ENCODE assay signal across 9 mouse cellular contexts in genomic region chr15:86250269-86250668, GRCm38 (mm10). TPM values are rescaled to one million over a fixed set of nuclear protein-coding genes. Genes with fewer than 3 reads are reported as not detected.
DNase-seq lines count a peak whose midpoint lies in the region; ATAC-seq and TF ChIP-seq lines count a peak whose summit lies in the region.
"Had no signal": no experiment of that assay in that cellular context is flagged by ENCODE, and none has a peak within 500 bp of the region (broad histone marks: within the 10 kb centered on the region; RNA-seq: fewer than 3 reads in every experiment).

No protein-coding gene starts in this region.

- peak; percentile 59 for ATAC-seq in hindbrain, embryonic 13.5 days (ENCODE audit: low FRiP score)
- peak; percentile 63; the same call in 1 of the 2 replicates for ATAC-seq in limb, embryonic 12.5 days (ENCODE audit: insufficient number of reproducible peaks, insufficient read depth, low FRiP score, low TSS enrichment, low read depth)
- peak; percentile 49; the same call in 1 of the 2 replicates for ATAC-seq in neural tube, embryonic 14.5 days (ENCODE audit: low read depth)

- H3K9me3 ChIP-seq in hindbrain, embryonic 13.5 days: no peaks in the 10 kb centered on the region
- no peaks in the 10 kb centered on the region for H3K9me3 ChIP-seq in limb, embryonic 12.5 days
- no peaks in the 10 kb centered on the region for H3K9me3 ChIP-seq in neural tube, embryonic 14.5 days (ENCODE audit: control insufficient read depth, low read length)

- H3K4me3 ChIP-seq in liver, adult 2 months (ENCODE audit: insufficient read depth, low read depth, low read length): no peak overlapping the region
- H3K4me3 ChIP-seq in hindbrain, embryonic 13.5 days: no peak overlapping the region
- H3K4me3 ChIP-seq in limb, embryonic 12.5 days (replicated peaks): no peak overlapping the region
- no peak overlapping the region for H3K4me3 ChIP-seq in neural tube, embryonic 14.5 days (ENCODE audit: low read depth, low read length)
- H3K4me3 ChIP-seq: erythroblast, embryonic 14.5 days had no signal

- no peak overlapping the region for H3K27ac ChIP-seq in liver, adult 2 months (replicated peaks; ENCODE audit: insufficient read depth, low read depth, low read length)
- no peak overlapping the region for H3K27ac ChIP-seq in hindbrain, embryonic 13.5 days
- no peak overlapping the region for H3K27ac ChIP-seq in limb, embryonic 12.5 days
- H3K27ac ChIP-seq in neural tube, embryonic 14.5 days (ENCODE audit: low read depth, low read length): no peak overlapping the region

- WGBS in liver, adult 2 months: 78% methylated on average over 9 of the region's 9 CpGs
- 61% methylated on average over 9 of the region's 9 CpGs for WGBS in hindbrain, embryonic 13.5 days
- 67% methylated on average over 9 of the region's 9 CpGs for WGBS in limb, embryonic 12.5 days
- 55% methylated on average over 9 of the region's 9 CpGs for WGBS in neural tube, embryonic 14.5 days

- H3K36me3 ChIP-seq in liver, adult 2 months (ENCODE audit: control insufficient read depth, insufficient read depth, low read length): no peaks in the 10 kb centered on the region
- H3K36me3 ChIP-seq in hindbrain, embryonic 13.5 days: peaks cover 11% of the 10 kb centered on the region
- H3K36me3 ChIP-seq in limb, embryonic 12.5 days: peaks cover 9% of the 10 kb centered on the region; the same call in 1 of the 2 replicates
- no peaks in the 10 kb centered on the region for H3K36me3 ChIP-seq in neural tube, embryonic 14.5 days (ENCODE audit: control insufficient read depth, insufficient read depth, low read length)

- H3K9ac ChIP-seq in liver, adult 2 months (ENCODE audit: low read depth, low read length): no peak overlapping the region
- H3K9ac ChIP-seq in hindbrain, embryonic 13.5 days: no peak overlapping the region
- no peak overlapping the region for H3K9ac ChIP-seq in limb, embryonic 12.5 days (replicated peaks)
- H3K9ac ChIP-seq in neural tube, embryonic 14.5 days (replicated peaks; ENCODE audit: low read depth, low read length): no peak overlapping the region

- H3K27me3 ChIP-seq in liver, adult 2 months (ENCODE audit: control insufficient read depth, insufficient read depth, low read length): no peaks in the 10 kb centered on the region
- no peaks in the 10 kb centered on the region for H3K27me3 ChIP-seq in hindbrain, embryonic 13.5 days
- H3K27me3 ChIP-seq in limb, embryonic 12.5 days: no peaks in the 10 kb centered on the region
- H3K27me3 ChIP-seq in neural tube, embryonic 14.5 days (ENCODE audit: control insufficient read depth, insufficient read depth, low read length): no peaks in the 10 kb centered on the region

- no peak overlapping the region for H3K4me2 ChIP-seq in hindbrain, embryonic 13.5 days
- H3K4me2 ChIP-seq in limb, embryonic 12.5 days: no peak overlapping the region
- no peak overlapping the region for H3K4me2 ChIP-seq in neural tube, embryonic 14.5 days (ENCODE audit: low read depth, low read length)

- no peak for DNase-seq in liver, adult 2 months (ENCODE audit: extremely low read depth, low read depth, low spot score)
- DNase-seq in liver (no peak), NIH3T3 (ENCODE audit: low read depth) (peak; percentile 72)
- peak; percentile 73 for DNase-seq in embryo, embryonic 11 days
- DNase-seq in c-Kit-positive CD71-positive TER-119-positive erythroid progenitor cells, embryonic 14.5 days (ENCODE audit: low spot score): no peak

- no peak for TF ChIP-seq POLR2A in liver, adult 2 months (IDR thresholded peaks at IDR 0.05; ENCODE audit: extremely low read depth, insufficient read depth, low read length)

- no peaks in the 10 kb centered on the region; the same call in 1 of the 2 replicates for H3K79me2 ChIP-seq in liver, adult 2 months (ENCODE audit: control insufficient read depth, insufficient read depth, low read length)

- TF ChIP-seq CTCF in liver, adult 2 months (IDR thresholded peaks at IDR 0.05; ENCODE audit: low read depth, low read length): peak; percentile 54

- no peaks in the 10 kb centered on the region for H3K4me1 ChIP-seq in liver, adult 2 months (ENCODE audit: control insufficient read depth, insufficient read depth, low read length)
- H3K4me1 ChIP-seq in hindbrain, embryonic 13.5 days (replicated peaks): peaks cover 13% of the 10 kb centered on the region
- H3K4me1 ChIP-seq in limb, embryonic 12.5 days (replicated peaks): peaks cover 10% of the 10 kb centered on the region; the same call in 1 of the 2 replicates
- H3K4me1 ChIP-seq in neural tube, embryonic 14.5 days (ENCODE audit: control insufficient read depth, insufficient read depth, low read length): peaks cover 8% of the 10 kb centered on the region; the same call in 1 of the 2 replicates

RNA-seq across cellular contexts. Expression of gene Tbc1d22a, which starts 36.0 kb away (rescaled TPM):
- 9.6 and 13.2 TPM in 2 replicates for total RNA-seq in liver, adult 2 months (2014; rRNA removed)
- 14.1 and 14.3 TPM in 2 replicates for polyA plus RNA-seq in liver, adult 2 months (2012; rRNA removed)
- polyA plus RNA-seq in hindbrain, embryonic 13.5 days (2015; fragmentation: Nextera tagmentation; extraction: Ambion mirVana): 12.1 and 13.5 TPM in 2 replicates
- 11.2 and 12.1 TPM in 2 replicates for polyA plus RNA-seq in limb, embryonic 12.5 days (2016; fragmentation: Nextera tagmentation; extraction: Ambion mirVana)
- 8.9 and 10.1 TPM in 2 replicates for polyA plus RNA-seq in neural tube, embryonic 14.5 days (2014; fragmentation: Nextera tagmentation; extraction: Ambion mirVana)

Comparison
In these comparisons a context has a peak if more than half of its experiments do, and no peak if none do; other contexts are left out.
1. DNase-seq: peak in NIH3T3 (single experiment) and embryo, embryonic 11 days (single experiment); none in liver, adult 2 months (single experiment), liver (single experiment) and c-Kit-positive CD71-positive TER-119-positive erythroid progenitor cells, embryonic 14.5 days (single experiment).
2. Peak in every context shown above with its lines, with median percentiles within 50 percentile points of each other: ATAC-seq.